Comparison of ENCODE assay signal across 9 mouse cellular contexts in the genomic region with DNA sequence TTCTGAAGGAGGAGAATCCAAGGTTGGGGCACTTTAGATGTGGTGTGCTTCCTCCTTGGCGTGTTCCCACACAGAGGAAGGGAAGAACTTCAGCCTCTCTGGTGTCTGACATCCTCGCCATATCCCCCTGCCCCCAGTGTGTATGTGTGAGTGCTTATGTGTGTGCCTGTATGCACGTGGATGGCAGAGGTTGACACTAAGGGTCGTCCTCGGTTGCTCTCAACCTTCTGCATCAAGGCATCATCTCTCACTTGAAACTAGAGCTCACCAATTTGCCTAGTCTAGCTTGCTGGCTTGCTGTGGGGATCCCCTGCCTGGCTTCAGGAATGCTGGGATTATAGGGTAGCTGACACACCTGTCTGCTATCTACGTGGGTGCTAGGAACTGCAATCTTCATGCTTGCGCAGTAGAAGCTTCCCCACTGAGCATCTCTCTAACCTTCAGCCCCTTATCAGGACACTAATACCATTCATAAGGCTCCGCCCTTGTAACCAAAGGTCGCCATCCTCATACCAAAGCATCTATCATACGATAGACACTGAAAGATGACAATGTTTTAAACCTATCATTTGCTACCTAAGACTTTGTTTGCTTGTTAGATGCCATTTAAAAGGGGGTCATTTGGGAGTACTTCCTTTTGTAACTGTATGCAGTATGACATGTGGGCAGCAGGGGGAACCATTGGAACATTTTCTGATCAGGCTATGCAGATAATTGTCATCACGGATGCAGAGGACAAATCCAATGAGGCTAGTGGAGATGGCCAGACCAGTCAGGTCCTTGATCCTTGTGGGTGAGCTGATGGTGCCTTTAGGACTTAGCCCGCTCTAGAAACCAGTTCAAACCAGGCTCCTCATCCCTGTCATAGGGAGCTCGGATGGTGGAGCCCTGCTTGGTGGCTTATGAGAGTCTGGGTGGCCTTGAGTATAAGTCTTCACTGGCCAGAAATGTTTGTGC. TPM values are rescaled to one million over a fixed set of nuclear protein-coding genes. Genes with fewer than 3 reads are reported as not detected.
DNase-seq lines count a peak whose midpoint lies in the region; ATAC-seq and TF ChIP-seq lines count a peak whose summit lies in the region.
"Had no signal": no experiment of that assay in that cellular context is flagged by ENCODE, and none has a peak within 500 bp of the region (broad histone marks: within the 10 kb centered on the region; RNA-seq: fewer than 3 reads in every experiment).

No protein-coding gene starts in this region.

- no peak overlapping the region for H3K4me2 ChIP-seq in forebrain, embryonic 11.5 days (ENCODE audit: low read depth, low read length, severe bottlenecking)
- no peak overlapping the region for H3K4me2 ChIP-seq in hindbrain, embryonic 13.5 days
- H3K4me2 ChIP-seq: heart, embryonic 13.5 days had no signal

- peak; percentile 31; the same call in 1 of the 2 replicates for TF ChIP-seq CTCF in bone marrow macrophage, adult 2 months (IDR thresholded peaks at IDR 0.05; ENCODE audit: low read depth, low read length)

- no peaks in the 10 kb centered on the region for H3K9me3 ChIP-seq in ES-E14 (ENCODE audit: control insufficient read depth, insufficient read depth, low read depth, low read length)
- H3K9me3 ChIP-seq in forebrain, embryonic 11.5 days (ENCODE audit: control insufficient read depth, low read length): no peaks in the 10 kb centered on the region
- H3K9me3 ChIP-seq in hindbrain, embryonic 13.5 days: no peaks in the 10 kb centered on the region
- H3K9me3 ChIP-seq: heart, embryonic 13.5 days had no signal

- H3K9ac ChIP-seq in ES-E14 (ENCODE audit: insufficient read depth, low read depth, low read length, poor library complexity, severe bottlenecking): no peak overlapping the region
- no peak overlapping the region for H3K9ac ChIP-seq in forebrain, embryonic 11.5 days (ENCODE audit: low read length)
- H3K9ac ChIP-seq in hindbrain, embryonic 13.5 days: no peak overlapping the region

- TF ChIP-seq POLR2A in bone marrow macrophage, adult 2 months (IDR thresholded peaks at IDR 0.05; ENCODE audit: borderline replicate concordance, low read depth, low read length): no peak

- no peaks in the 10 kb centered on the region; a peak in 1 of 4 replicates for H3K4me1 ChIP-seq in ES-E14 (ENCODE audit: control insufficient read depth in 2 of 2, insufficient read depth in 2 of 2, low read length in 2 of 2, poor library complexity in 1 of 2)
- H3K4me1 ChIP-seq in bone marrow macrophage, adult 2 months (ENCODE audit: control insufficient read depth, insufficient read depth, low read length): peaks cover 4% of the 10 kb centered on the region
- H3K4me1 ChIP-seq in forebrain, embryonic 11.5 days (replicated peaks; ENCODE audit: control insufficient read depth, insufficient read depth, low read length): no peaks in the 10 kb centered on the region
- H3K4me1 ChIP-seq in hindbrain, embryonic 13.5 days (replicated peaks): peaks cover 10% of the 10 kb centered on the region; the same call in 1 of the 2 replicates

- 56% methylated on average over 13 of the region's 13 CpGs for WGBS in forebrain, embryonic 11.5 days
- 60% methylated on average over 13 of the region's 13 CpGs for WGBS in hindbrain, embryonic 13.5 days

- DNase-seq in ES-E14 (ENCODE audit: low read depth, low spot score): peak; percentile 51
- DNase-seq in forebrain, embryonic 11.5 days (ENCODE audit: low spot score): peak; percentile 74
- peak; percentile 71 to 77 for DNase-seq in layer of hippocampus, postnatal 14 days (ENCODE audit: low spot score in 2 of 2)
- DNase-seq in lung, postnatal 25 days (ENCODE audit: low spot score): peak; percentile 55
- DNase-seq in retina, postnatal 7 days (ENCODE audit: low read depth, low spot score): peak; percentile 60
- DNase-seq in urinary bladder, postnatal 4 days (ENCODE audit: low spot score in 2 of 2): peak; percentile 24 to 65

- no peaks in the 10 kb centered on the region for H3K36me3 ChIP-seq in ES-E14 (ENCODE audit: control insufficient read depth, insufficient read depth, low read length, poor library complexity, severe bottlenecking)
- H3K36me3 ChIP-seq in forebrain, embryonic 11.5 days (ENCODE audit: control insufficient read depth, insufficient read depth, low read length): no peaks in the 10 kb centered on the region
- H3K36me3 ChIP-seq in hindbrain, embryonic 13.5 days: no peaks in the 10 kb centered on the region

- H3K27me3 ChIP-seq in forebrain, embryonic 11.5 days (ENCODE audit: control insufficient read depth, insufficient read depth, low read length): no peaks in the 10 kb centered on the region
- H3K27me3 ChIP-seq in hindbrain, embryonic 13.5 days: no peaks in the 10 kb centered on the region
- H3K27me3 ChIP-seq: heart, embryonic 13.5 days had no signal

- ATAC-seq in forebrain, embryonic 11.5 days (replicated peaks; ENCODE audit: low FRiP score): 0 out of 2 replicates have a peak, but pooled peaks have one; percentile 39
- peak; percentile 66 for ATAC-seq in hindbrain, embryonic 13.5 days (ENCODE audit: low FRiP score)

- H3K27ac ChIP-seq in ES-E14 (ENCODE audit: insufficient read depth, low read depth, low read length, poor library complexity, severe bottlenecking): no peak overlapping the region
- H3K27ac ChIP-seq in bone marrow macrophage, adult 2 months (ENCODE audit: insufficient read depth, low read depth, low read length): no peak overlapping the region
- H3K27ac ChIP-seq in forebrain, embryonic 11.5 days (ENCODE audit: low read depth, low read length): no peak overlapping the region
- H3K27ac ChIP-seq in hindbrain, embryonic 13.5 days: no peak overlapping the region
- H3K27ac ChIP-seq: heart, embryonic 13.5 days had no signal

- H3K4me3 ChIP-seq in ES-E14 (ENCODE audit: insufficient read depth in 1 of 2, low read depth in 1 of 2, low read length in 2 of 2, poor library complexity in 1 of 2, severe bottlenecking in 1 of 2): no peak overlapping the region
- H3K4me3 ChIP-seq in bone marrow macrophage, adult 2 months (ENCODE audit: insufficient read depth, low read length): no peak overlapping the region
- H3K4me3 ChIP-seq in forebrain, embryonic 11.5 days (ENCODE audit: low read depth, low read length): no peak overlapping the region
- H3K4me3 ChIP-seq in hindbrain, embryonic 13.5 days: no peak overlapping the region
- H3K4me3 ChIP-seq: heart, embryonic 13.5 days had no signal

- in situ Hi-C loops in ES-E14 (cut with MboI; ENCODE audit: low sequenced_read_pairs in 2 of 2, unreplicated experiment in 2 of 2): loop anchor here in 1 of 2 experiments (10.0 to 25.0 kb wide), 2 partner anchors 147 to 329 kb away; no protein-coding TSS in a partner anchor

TF ChIP-seq in ES-E14, 5 proteins besides CTCF, POLR2A, EP300 and RAD21:
- TF ChIP-seq CHD2 (IDR thresholded peaks at IDR 0.05; ENCODE audit: low read depth, low read length) (no peak), MAFK (IDR thresholded peaks at IDR 0.05; ENCODE audit: insufficient read depth, low read depth, low read length) (no peak), HCFC1 (IDR thresholded peaks at IDR 0.05; ENCODE audit: borderline replicate concordance, insufficient read depth, low read length) (no peak), ZC3H11A (IDR thresholded peaks at IDR 0.05; ENCODE audit: borderline replicate concordance, low read depth, low read length) (peak; percentile 89), ZNF384 (IDR thresholded peaks at IDR 0.05; ENCODE audit: low read depth, low read length) (no peak)

RNA-seq across cellular contexts. Expression of gene Ypel5, which starts 21.7 kb away (rescaled TPM):
- total RNA-seq in ES-E14 (2012; rRNA removed): 12.1 and 20.7 TPM in 2 replicates
- 85.2 and 88.3 TPM in 2 replicates for polyA plus RNA-seq in bone marrow macrophage, adult 2 months (2012; ENCODE audit: insufficient read depth, insufficient read length, missing spikeins)
- polyA plus RNA-seq in forebrain, embryonic 11.5 days (2014; fragmentation: Nextera tagmentation; extraction: Ambion mirVana): 45.3 and 46.1 TPM in 2 replicates
- 112 and 118 TPM in 2 replicates for polyA plus RNA-seq in hindbrain, embryonic 13.5 days (2015; fragmentation: Nextera tagmentation; extraction: Ambion mirVana)
- 10 to 100 TPM; 62.9 to 66.0 TPM for total RNA-seq in layer of hippocampus, postnatal 14 days (2021)
